Mouse (Mus musculus): ENCODE results near the gene Slc6a5.
A peak's percentile ranks its signal among the peaks of the same experiment; 100 is the strongest.
"Not testable (repeated sequence)": the region's sequence is repeated elsewhere in the genome, so short reads cannot be mapped to it uniquely, and the experiment has no call there.

Slc6a5 gene

GRCm38 (mm10) chr7:49913164-49913563 lies 3.2 kb downstream of the Slc6a5 start:
- no peak for DNase-seq (ENCODE audit: extremely low read depth, low read depth)

- DNase-seq (ENCODE audit: extremely low read depth, low read depth), result no peak
Observed at GRCm38 (mm10) chr7:49913728-49914328, 3.9 kb downstream of the Slc6a5 start.

- DNase-seq (ENCODE audit: extremely low read depth, low read depth), result no peak
Observed at GRCm38 (mm10) chr7:49914946-49915345, 5.0 kb downstream of the Slc6a5 start.

- DNase-seq (ENCODE audit: extremely low read depth, low read depth), result no peak
Observed at GRCm38 (mm10) chr7:49915471-49915870, 5.5 kb downstream of the Slc6a5 start.

GRCm38 (mm10) chr7:49919494-49919893 lies 9.5 kb downstream of the Slc6a5 start:
- DNase-seq (ENCODE audit: extremely low read depth, low read depth), result no peak

- DNase-seq (ENCODE audit: extremely low read depth, low read depth), result no peak
Observed at GRCm38 (mm10) chr7:49920751-49921150, 10.8 kb downstream of the Slc6a5 start.

GRCm38 (mm10) chr7:49922928-49923327 lies 13.0 kb downstream of the Slc6a5 start:
- DNase-seq (ENCODE audit: extremely low read depth, low read depth), result peak; percentile 53

GRCm38 (mm10) chr7:49923376-49923775 lies 13.4 kb downstream of the Slc6a5 start:
- DNase-seq (ENCODE audit: extremely low read depth, low read depth), result peak; percentile 59

- no peak for DNase-seq (ENCODE audit: extremely low read depth, low read depth)
Observed at GRCm38 (mm10) chr7:49928571-49928970, 18.6 kb downstream of the Slc6a5 start.

- no peak for DNase-seq (ENCODE audit: extremely low read depth, low read depth)
Observed at GRCm38 (mm10) chr7:49929999-49930398, 20.1 kb downstream of the Slc6a5 start.

- DNase-seq (ENCODE audit: extremely low read depth, low read depth), result not testable (repeated sequence)
Observed at GRCm38 (mm10) chr7:49933386-49934115, 23.6 kb downstream of the Slc6a5 start.

GRCm38 (mm10) chr7:49936821-49937220 lies 26.9 kb downstream of the Slc6a5 start:
- no peak for DNase-seq (ENCODE audit: extremely low read depth, low read depth)

- DNase-seq (ENCODE audit: extremely low read depth, low read depth), result no peak
Observed at GRCm38 (mm10) chr7:49942023-49942422, 32.1 kb downstream of the Slc6a5 start.

GRCm38 (mm10) chr7:49942490-49942889 lies 32.5 kb downstream of the Slc6a5 start:
- DNase-seq (ENCODE audit: extremely low read depth, low read depth), result no peak

- no peak for DNase-seq (ENCODE audit: extremely low read depth, low read depth)
Observed at GRCm38 (mm10) chr7:49946691-49947090, 36.7 kb downstream of the Slc6a5 start.

GRCm38 (mm10) chr7:49953546-49954181 lies 43.7 kb downstream of the Slc6a5 start:
- no peak for DNase-seq (ENCODE audit: extremely low read depth, low read depth)

- no peak for DNase-seq (ENCODE audit: extremely low read depth, low read depth)
Observed at GRCm38 (mm10) chr7:49954834-49955233, 44.9 kb downstream of the Slc6a5 start.

GRCm38 (mm10) chr7:49957142-49957541 lies 47.2 kb downstream of the Slc6a5 start:
- DNase-seq (ENCODE audit: extremely low read depth, low read depth), result no peak

GRCm38 (mm10) chr7:49963764-49964163 lies 53.8 kb downstream of the Slc6a5 start:
- no peak for DNase-seq (ENCODE audit: extremely low read depth, low read depth)

- DNase-seq (ENCODE audit: extremely low read depth, low read depth), result no peak
Observed at GRCm38 (mm10) chr7:49969516-49969915, 59.6 kb downstream of the Slc6a5 start.

GRCm38 (mm10) chr7:49974841-49975440 lies 65.0 kb downstream of the Slc6a5 start, which contains the start of gene Nell1:
Gene Nell1, plus strand, starts transcription at chr7:49974864.
- DNase-seq (ENCODE audit: extremely low read depth, low read depth), result no peak
